Mouse (Mus musculus): ENCODE results near the gene Magi2.
"Not testable (repeated sequence)": the region's sequence is repeated elsewhere in the genome, so short reads cannot be mapped to it uniquely, and the experiment has no call there.

Gene Magi2

GRCm38 (mm10) chr5:20720201-20720900 is 1493.5 kb downstream of the Magi2 start:
- no peak for DNase-seq

GRCm38 (mm10) chr5:20723226-20723625 is 1496.4 kb downstream of the Magi2 start:
- not testable (repeated sequence) for DNase-seq

- DNase-seq = no peak
These were observed 1512.0 kb downstream of the Magi2 start for GRCm38 (mm10) chr5:20738795-20739194.

GRCm38 (mm10) chr5:20741193-20741592 is 1514.4 kb downstream of the Magi2 start:
- no peak for DNase-seq

- no peak for DNase-seq
These were observed 1515.1 kb downstream of the Magi2 start for GRCm38 (mm10) chr5:20741936-20742335.

GRCm38 (mm10) chr5:20748142-20748541 is 1521.3 kb downstream of the Magi2 start:
- no peak for DNase-seq

- DNase-seq = no peak
These were observed 1522.0 kb downstream of the Magi2 start for GRCm38 (mm10) chr5:20748856-20749255.

- no peak for DNase-seq
These were observed 1522.7 kb downstream of the Magi2 start for GRCm38 (mm10) chr5:20749535-20749934.

GRCm38 (mm10) chr5:20751000-20751399 is 1524.2 kb downstream of the Magi2 start:
- no peak for DNase-seq

- DNase-seq = no peak
These were observed 1524.9 kb downstream of the Magi2 start for GRCm38 (mm10) chr5:20751696-20752095.

- no peak for DNase-seq
These were observed 1526.3 kb downstream of the Magi2 start for GRCm38 (mm10) chr5:20753096-20753495.

GRCm38 (mm10) chr5:20753963-20754362 is 1527.1 kb downstream of the Magi2 start:
- DNase-seq = no peak
